Mouse (Mus musculus) small intestine, adult 2 months (tissue): ENCODE measurements at regions not wholly inside any gene's neighbourhood (a gene's known extent, or its start where the extent isn't known, plus 50 kb on each side); places are given as distances from the start of the nearest gene placed in this dataset.
A peak's percentile ranks its signal among the peaks of the same experiment; 100 is the strongest.

ENCODE experiments used
- H3K27ac ChIP-seq: fragments of 200-500 bp; 2 replicates; pipeline ENCODE4 v1.5.1; 2012; ENCODE audit warnings: low read depth, low read length, control low read depth, inconsistent platforms; ENCODE audit not compliant: insufficient read depth
- H3K27me3 ChIP-seq: fragments of 200-500 bp; 2 replicates; pipeline ENCODE4 v1.6.1; 2012; ENCODE audit warnings: mild to moderate bottlenecking, moderate library complexity, low read length, inconsistent platforms; ENCODE audit not compliant: control insufficient read depth, insufficient read depth
- H3K36me3 ChIP-seq: fragments of 200-500 bp; 2 replicates; pipeline ENCODE4 v1.6.1; 2012; ENCODE audit warnings: mild to moderate bottlenecking, low read length, control low read depth, inconsistent platforms; ENCODE audit not compliant: control insufficient read depth, insufficient read depth
- H3K4me1 ChIP-seq: fragments of 200-500 bp; 2 replicates; pipeline ENCODE4 v1.6.1; 2012; ENCODE audit warnings: low read length, inconsistent platforms, mixed read lengths; ENCODE audit not compliant: control insufficient read depth, insufficient read depth, insufficient read length
- H3K4me3 ChIP-seq: fragments of 200-500 bp; 2 replicates; pipeline ENCODE4 v1.5.1; 2012; ENCODE audit warnings: low read depth, mild to moderate bottlenecking, control low read depth, inconsistent platforms, low read length, moderate library complexity
- CTCF ChIP-seq: fragments of 200-500 bp; IDR thresholded peaks from 2 replicates; pipeline ENCODE4 v1.5.1; 2012; ENCODE audit warnings: low read depth, mild to moderate bottlenecking, control low read depth, inconsistent platforms, low read length, moderate library complexity, mixed read lengths; ENCODE audit not compliant: insufficient replicate concordance, insufficient read length; ENCODE audit errors: extremely low read depth
- POLR2A ChIP-seq: fragments of 200-500 bp; IDR thresholded peaks from 2 replicates; pipeline ENCODE4 v1.6.1; 2012; ENCODE audit warnings: low read depth, mild to moderate bottlenecking, control low read depth, inconsistent platforms, low read length, moderate library complexity
- WGBS: fragments of 180-500 bp; shearing (Covaris S2); methylation state at CpG from one replicate; pipeline ENCODE4 v1.1.7; 2018; 5-methylcytosine and 5-hydroxymethylcytosine counted together

- Histone ChIP-seq H3K4me1 (no peaks in the 10 kb centered on the region), H3K27ac (no peak overlapping the region), H3K36me3 (no peaks in the 10 kb centered on the region), H3K4me3 (no peak overlapping the region), H3K27me3 (no peaks in the 10 kb centered on the region; the same call in 1 of the 2 replicates)
- TF ChIP-seq POLR2A (no peak), CTCF (no peak)
- WGBS: 57% methylated on average over 12 of the region's 12 CpGs
Observed at GRCm38 (mm10) chr5:35189113-35189797, 83.7 kb upstream of the Lrpap1 start.

- Histone ChIP-seq H3K27me3 (no peaks in the 10 kb centered on the region; the same call in 1 of the 2 replicates), H3K27ac (no peak overlapping the region), H3K4me3 (no peak overlapping the region), H3K4me1 (no peaks in the 10 kb centered on the region), H3K36me3 (no peaks in the 10 kb centered on the region)
- TF ChIP-seq POLR2A: no peak
- TF ChIP-seq CTCF: no peak
- 47% methylated on average over 3 of the region's 3 CpGs for WGBS
Observed at GRCm38 (mm10) chr5:35185826-35186225, 80.3 kb upstream of the Lrpap1 start.

- Histone ChIP-seq H3K27me3 (no peaks in the 10 kb centered on the region; the same call in 1 of the 2 replicates), H3K4me3 (no peak overlapping the region), H3K4me1 (no peaks in the 10 kb centered on the region), H3K27ac (no peak overlapping the region), H3K36me3 (no peaks in the 10 kb centered on the region)
- TF ChIP-seq POLR2A (no peak), CTCF (no peak)
Observed at GRCm38 (mm10) chr5:35185289-35185688, 79.7 kb upstream of the Lrpap1 start.

GRCm38 (mm10) chr5:35183418-35183817 lies 77.9 kb upstream of the Lrpap1 start:
- TF ChIP-seq POLR2A: no peak
- TF ChIP-seq CTCF: no peak
- Histone ChIP-seq H3K27me3 (no peaks in the 10 kb centered on the region; the same call in 1 of the 2 replicates), H3K4me1 (no peaks in the 10 kb centered on the region), H3K36me3 (no peaks in the 10 kb centered on the region), H3K27ac (no peak overlapping the region), H3K4me3 (no peak overlapping the region)
- WGBS: 83% methylated on average over 7 of the region's 7 CpGs

- Histone ChIP-seq H3K27me3 (no peaks in the 10 kb centered on the region), H3K36me3 (no peaks in the 10 kb centered on the region), H3K4me3 (no peak overlapping the region), H3K4me1 (no peaks in the 10 kb centered on the region), H3K27ac (no peak overlapping the region)
- TF ChIP-seq CTCF: peak; percentile 25; the same call in 1 of the 2 replicates
- no peak for TF ChIP-seq POLR2A
- 66% methylated on average over 4 of the region's 4 CpGs for WGBS
Observed at GRCm38 (mm10) chr5:35177332-35177731, 71.8 kb upstream of the Lrpap1 start.

- H3K4me3 ChIP-seq: 0 out of 2 replicates have a peak overlapping the region, but pooled peaks have one; percentile 12
- H3K4me1 ChIP-seq: no peaks in the 10 kb centered on the region
- TF ChIP-seq CTCF: no peak
- no peak for TF ChIP-seq POLR2A
- no peak overlapping the region for H3K27ac ChIP-seq
- 19% methylated on average over 13 of the region's 13 CpGs for WGBS
- H3K36me3 ChIP-seq: no peaks in the 10 kb centered on the region
- H3K27me3 ChIP-seq: no peaks in the 10 kb centered on the region
Observed at GRCm38 (mm10) chr5:35176112-35176848, 70.7 kb upstream of the Lrpap1 start.

- Histone ChIP-seq H3K36me3 (no peaks in the 10 kb centered on the region), H3K4me1 (no peaks in the 10 kb centered on the region), H3K4me3 (no peak overlapping the region), H3K27ac (no peak overlapping the region), H3K27me3 (no peaks in the 10 kb centered on the region)
- WGBS: 70% methylated on average over 4 of the region's 4 CpGs
- TF ChIP-seq CTCF (no peak), POLR2A (no peak)
Observed at GRCm38 (mm10) chr5:35174318-35174717, 68.8 kb upstream of the Lrpap1 start.
